Mouse (Mus musculus): ENCODE data around the gene Kif14. TPM values are rescaled to one million over a fixed set of nuclear protein-coding genes. Genes with fewer than 3 reads are reported as not detected.
A peak's percentile ranks its signal among the peaks of the same experiment; 100 is the strongest.

Gene Kif14
- polyA plus RNA-seq, 1 experiment: 3.7 TPM

DNA sequence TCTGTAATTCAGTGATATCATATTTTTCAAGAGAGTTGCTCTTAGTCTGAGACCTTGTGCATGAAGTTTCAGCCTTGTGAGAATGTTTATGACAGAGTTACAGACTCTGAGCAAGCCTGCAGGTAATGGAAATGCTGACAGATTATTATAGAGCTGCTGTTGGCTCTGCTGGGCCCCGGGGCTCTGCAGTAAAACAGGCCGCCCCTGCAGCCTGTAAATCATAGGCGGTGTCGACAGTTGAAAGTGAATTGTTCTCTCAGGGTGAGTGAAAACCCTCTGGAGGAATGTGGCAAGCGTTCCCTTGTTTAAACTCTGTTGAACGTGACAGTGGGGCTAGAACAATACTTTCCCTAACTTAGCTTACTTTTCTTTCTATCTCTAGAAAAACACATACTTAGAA lies 46.2 kb downstream of the Kif14 start:
- TF ChIP-seq CTCF (IDR thresholded peaks at IDR 0.05; ENCODE audit: borderline replicate concordance, control insufficient read depth, extremely low read depth, insufficient read depth, low read length, poor library complexity) (no peak), POLR2A (IDR thresholded peaks at IDR 0.05; ENCODE audit: control insufficient read depth, extremely low read depth, insufficient read depth, low read length, poor library complexity) (no peak)
- H3K27ac ChIP-seq (ENCODE audit: control insufficient read depth, insufficient read depth, low read length): no peak overlapping the region
- H3K4me3 ChIP-seq (ENCODE audit: control insufficient read depth, insufficient read depth, low read length): no peak overlapping the region
- no peaks in the 10 kb centered on the region for H3K27me3 ChIP-seq (ENCODE audit: control insufficient read depth, insufficient read depth, low read length)
- no peak for DNase-seq
- 77% methylated on average over 6 of the region's 6 CpGs for WGBS
- peaks cover 19% of the 10 kb centered on the region; the same call in 1 of the 2 replicates for H3K36me3 ChIP-seq (ENCODE audit: control insufficient read depth, insufficient read depth, low read length)
- peaks cover 8% of the 10 kb centered on the region for H3K4me1 ChIP-seq (replicated peaks; ENCODE audit: control insufficient read depth, insufficient read depth, low read length)

DNA sequence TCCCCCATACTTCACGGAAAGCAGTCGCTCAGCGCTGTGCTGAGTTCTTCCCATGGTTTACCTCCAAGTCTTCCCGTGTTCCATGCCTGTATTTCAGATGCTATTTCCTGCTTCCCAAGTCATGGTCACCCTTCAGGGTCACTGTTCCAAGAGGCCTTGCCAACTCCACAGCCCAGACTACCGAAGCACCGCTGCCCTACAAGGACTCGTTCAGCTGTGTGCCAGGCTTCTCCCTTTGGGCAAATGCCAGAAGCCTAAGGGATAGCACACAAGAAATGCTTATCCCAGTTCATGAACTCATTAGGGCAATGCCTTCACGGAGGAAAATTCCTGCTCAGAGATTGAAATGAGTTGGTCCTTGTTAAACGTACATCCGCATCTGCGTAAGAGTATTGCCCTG lies 47.0 kb downstream of the Kif14 start:
- Histone ChIP-seq H3K27me3 (ENCODE audit: control insufficient read depth, insufficient read depth, low read length) (no peaks in the 10 kb centered on the region), H3K4me1 (replicated peaks; ENCODE audit: control insufficient read depth, insufficient read depth, low read length) (peaks cover 8% of the 10 kb centered on the region), H3K4me3 (ENCODE audit: control insufficient read depth, insufficient read depth, low read length) (no peak overlapping the region), H3K36me3 (ENCODE audit: control insufficient read depth, insufficient read depth, low read length) (peaks cover 15% of the 10 kb centered on the region; the same call in 1 of the 2 replicates), H3K27ac (ENCODE audit: control insufficient read depth, insufficient read depth, low read length) (no peak overlapping the region)
- no peak for DNase-seq
- TF ChIP-seq CTCF (IDR thresholded peaks at IDR 0.05; ENCODE audit: borderline replicate concordance, control insufficient read depth, extremely low read depth, insufficient read depth, low read length, poor library complexity) (no peak), POLR2A (IDR thresholded peaks at IDR 0.05; ENCODE audit: control insufficient read depth, extremely low read depth, insufficient read depth, low read length, poor library complexity) (no peak)
- WGBS: 97% methylated on average over 11 of the region's 11 CpGs

DNA sequence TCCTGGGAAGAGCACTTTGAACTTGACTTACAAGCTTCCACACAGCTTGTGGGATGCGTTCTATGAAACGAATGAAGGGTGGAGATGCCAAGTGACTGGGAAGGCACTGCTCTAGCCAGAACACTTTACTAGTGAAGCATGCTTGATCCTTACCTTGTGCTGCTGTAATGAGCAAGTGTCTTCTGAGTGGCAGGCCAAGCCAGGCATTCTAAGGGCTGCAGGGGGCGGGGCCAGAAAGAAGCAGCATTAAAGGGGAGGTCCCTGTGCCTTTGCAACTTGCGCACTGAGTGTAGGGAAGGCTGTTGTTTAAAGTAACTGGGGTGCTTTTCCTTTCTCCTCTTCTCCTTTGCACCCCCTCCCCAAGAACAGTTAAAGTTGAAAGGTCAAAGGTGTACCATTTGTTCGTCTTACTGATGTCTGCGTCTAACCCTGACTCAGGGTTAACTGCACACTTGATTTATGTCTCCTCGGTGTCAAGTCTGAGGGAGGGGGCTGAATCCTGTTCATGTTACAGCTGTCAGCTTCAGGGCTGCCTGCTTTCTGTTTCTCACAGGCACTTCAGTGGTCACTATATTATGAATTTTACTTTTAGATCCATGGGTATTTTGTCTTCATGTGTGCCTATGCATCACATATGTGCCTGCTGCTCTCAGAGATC lies 52.7 kb downstream of the Kif14 start:
- no peak for TF ChIP-seq POLR2A (IDR thresholded peaks at IDR 0.05; ENCODE audit: control insufficient read depth, extremely low read depth, insufficient read depth, low read length, poor library complexity)
- no peak for TF ChIP-seq CTCF (IDR thresholded peaks at IDR 0.05; ENCODE audit: borderline replicate concordance, control insufficient read depth, extremely low read depth, insufficient read depth, low read length, poor library complexity)
- DNase-seq: no peak
- H3K36me3 ChIP-seq (ENCODE audit: control insufficient read depth, insufficient read depth, low read length): peaks cover 19% of the 10 kb centered on the region
- H3K4me3 ChIP-seq (ENCODE audit: control insufficient read depth, insufficient read depth, low read length): no peak overlapping the region
- 95% methylated on average over 7 of the region's 7 CpGs for WGBS
- H3K27me3 ChIP-seq (ENCODE audit: control insufficient read depth, insufficient read depth, low read length): no peaks in the 10 kb centered on the region
- H3K4me1 ChIP-seq (replicated peaks; ENCODE audit: control insufficient read depth, insufficient read depth, low read length): peaks cover 8% of the 10 kb centered on the region
- no peak overlapping the region for H3K27ac ChIP-seq (ENCODE audit: control insufficient read depth, insufficient read depth, low read length)

DNA sequence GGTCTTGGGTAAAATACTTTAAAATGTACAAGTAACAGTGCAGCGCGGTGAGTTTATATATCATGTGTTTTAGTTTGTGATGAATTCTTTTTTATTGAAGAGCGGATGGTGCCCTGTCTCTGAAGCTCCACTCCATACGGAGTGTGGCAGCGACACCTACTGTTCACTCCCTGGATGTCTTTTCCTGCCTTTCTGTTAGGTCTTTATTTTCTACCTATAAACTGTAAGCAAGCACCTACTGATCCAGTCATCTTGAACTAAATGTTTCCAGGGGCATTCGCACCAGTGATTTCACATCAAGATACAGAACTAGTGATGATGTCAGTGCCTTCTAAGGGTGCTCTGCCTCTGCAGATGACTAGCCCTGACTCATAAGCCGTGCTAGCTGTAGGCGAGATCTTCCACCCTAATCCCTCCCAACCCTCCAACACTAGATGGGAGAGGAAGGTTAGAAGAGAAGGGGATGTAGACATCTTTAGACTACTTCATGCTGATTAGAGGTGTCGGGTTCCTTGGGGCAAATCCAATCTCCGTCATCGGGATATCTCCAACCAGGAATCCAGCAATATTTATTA lies 55.3 kb downstream of the Kif14 start:
- no peak for DNase-seq
- H3K36me3 ChIP-seq (ENCODE audit: control insufficient read depth, insufficient read depth, low read length): peaks cover 23% of the 10 kb centered on the region
- no peaks in the 10 kb centered on the region for H3K27me3 ChIP-seq (ENCODE audit: control insufficient read depth, insufficient read depth, low read length)

DNA sequence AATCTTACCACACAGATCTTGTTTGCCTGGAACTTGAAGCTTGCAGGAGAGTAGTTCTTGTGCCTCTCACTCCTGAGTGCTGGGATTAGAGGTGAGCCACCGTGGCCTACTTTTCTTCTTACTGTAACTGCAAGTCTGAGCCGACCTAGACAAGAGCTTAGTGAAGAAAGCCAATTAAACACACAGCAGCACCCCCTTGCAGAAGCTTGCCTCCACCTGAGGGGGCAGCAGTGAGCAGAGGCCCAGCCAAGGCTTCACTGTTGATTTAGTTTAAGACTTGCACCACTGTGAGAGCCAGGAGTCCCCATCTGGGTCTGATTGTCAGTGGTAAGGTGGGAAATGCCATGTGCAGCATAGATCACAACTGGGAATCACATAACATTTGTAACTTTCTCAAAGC lies 58.8 kb downstream of the Kif14 start:
- WGBS: 30% methylated on average over 2 of the region's 2 CpGs
- Histone ChIP-seq H3K4me1 (replicated peaks; ENCODE audit: control insufficient read depth, insufficient read depth, low read length) (no peaks in the 10 kb centered on the region), H3K27me3 (ENCODE audit: control insufficient read depth, insufficient read depth, low read length) (no peaks in the 10 kb centered on the region), H3K4me3 (ENCODE audit: control insufficient read depth, insufficient read depth, low read length) (no peak overlapping the region), H3K27ac (ENCODE audit: control insufficient read depth, insufficient read depth, low read length) (no peak overlapping the region), H3K36me3 (ENCODE audit: control insufficient read depth, insufficient read depth, low read length) (peaks cover 26% of the 10 kb centered on the region)
- DNase-seq: peak; percentile 76
- no peak for TF ChIP-seq POLR2A (IDR thresholded peaks at IDR 0.05; ENCODE audit: control insufficient read depth, extremely low read depth, insufficient read depth, low read length, poor library complexity)
- TF ChIP-seq CTCF (IDR thresholded peaks at IDR 0.05; ENCODE audit: borderline replicate concordance, control insufficient read depth, extremely low read depth, insufficient read depth, low read length, poor library complexity): peak; percentile 83; the same call in 1 of the 2 replicates

More for the DNA sequence above, 55.3 kb downstream of the Kif14 start:
- 94% methylated on average over 11 of the region's 11 CpGs for WGBS
- Histone ChIP-seq H3K4me1 (replicated peaks; ENCODE audit: control insufficient read depth, insufficient read depth, low read length) (peaks cover 5% of the 10 kb centered on the region), H3K4me3 (ENCODE audit: control insufficient read depth, insufficient read depth, low read length) (no peak overlapping the region), H3K27ac (ENCODE audit: control insufficient read depth, insufficient read depth, low read length) (no peak overlapping the region)
- TF ChIP-seq POLR2A (IDR thresholded peaks at IDR 0.05; ENCODE audit: control insufficient read depth, extremely low read depth, insufficient read depth, low read length, poor library complexity): no peak
- TF ChIP-seq CTCF (IDR thresholded peaks at IDR 0.05; ENCODE audit: borderline replicate concordance, control insufficient read depth, extremely low read depth, insufficient read depth, low read length, poor library complexity): no peak

DNA sequence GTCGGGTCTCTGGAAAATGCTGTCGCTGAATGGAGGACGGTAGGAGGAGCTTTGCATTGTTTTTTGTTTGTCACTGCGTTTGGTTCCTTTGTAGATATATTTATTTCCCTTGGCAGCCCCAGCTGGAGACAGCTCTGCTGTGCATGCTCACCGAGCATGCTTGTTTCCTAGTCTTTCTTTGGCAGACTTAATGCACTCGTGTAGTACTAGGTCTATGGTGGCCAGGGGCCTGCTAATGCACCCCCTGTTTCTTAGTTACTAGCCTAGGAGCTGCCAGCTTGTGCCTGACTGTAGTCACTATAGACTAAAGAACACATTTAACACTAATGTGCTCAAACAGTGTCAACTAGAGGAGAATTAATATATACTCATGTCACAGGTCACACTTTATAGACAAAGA lies 59.7 kb downstream of the Kif14 start:
- H3K4me1 ChIP-seq (replicated peaks; ENCODE audit: control insufficient read depth, insufficient read depth, low read length): no peaks in the 10 kb centered on the region
- no peak overlapping the region for H3K27ac ChIP-seq (ENCODE audit: control insufficient read depth, insufficient read depth, low read length)
- no peaks in the 10 kb centered on the region for H3K27me3 ChIP-seq (ENCODE audit: control insufficient read depth, insufficient read depth, low read length)
- WGBS: 96% methylated on average over 6 of the region's 6 CpGs
- H3K36me3 ChIP-seq (ENCODE audit: control insufficient read depth, insufficient read depth, low read length): peaks cover 22% of the 10 kb centered on the region
- no peak for DNase-seq
- H3K4me3 ChIP-seq (ENCODE audit: control insufficient read depth, insufficient read depth, low read length): no peak overlapping the region
- TF ChIP-seq CTCF (IDR thresholded peaks at IDR 0.05; ENCODE audit: borderline replicate concordance, control insufficient read depth, extremely low read depth, insufficient read depth, low read length, poor library complexity) (no peak), POLR2A (IDR thresholded peaks at IDR 0.05; ENCODE audit: control insufficient read depth, extremely low read depth, insufficient read depth, low read length, poor library complexity) (no peak)

Measured in thymus, adult 2 months (tissue).